Mouse (Mus musculus): Measurements from ENCODE around the gene Trim2.

Gene Trim2

DNA sequence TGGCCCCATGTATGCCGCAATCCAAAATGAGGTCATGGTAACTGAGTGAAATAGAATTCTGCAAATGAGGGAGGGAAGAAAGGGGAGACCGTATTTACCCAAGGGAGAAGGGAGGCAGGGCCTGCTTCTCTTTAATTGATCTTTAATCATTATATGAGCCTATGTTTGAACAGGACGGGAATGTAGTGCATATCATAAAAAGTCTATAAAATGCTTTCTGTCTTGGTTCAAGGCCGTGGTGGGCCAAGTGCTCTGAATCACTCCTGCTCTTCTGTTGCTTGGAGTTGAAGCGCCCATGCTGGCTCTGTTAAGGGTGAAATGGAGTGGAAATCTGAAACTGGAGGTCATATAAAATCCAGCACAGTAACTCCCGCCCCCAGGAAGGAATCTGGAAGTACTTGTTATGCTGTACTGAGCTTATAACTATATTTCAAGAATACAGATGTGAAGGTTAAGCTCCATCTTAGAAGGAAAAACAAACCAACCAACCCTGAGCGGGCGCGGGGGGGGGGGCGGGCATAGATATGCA is 48.6 kb downstream of the Trim2 start:
- no peak for DNase-seq (ENCODE audit: low read depth, low spot score)

DNA sequence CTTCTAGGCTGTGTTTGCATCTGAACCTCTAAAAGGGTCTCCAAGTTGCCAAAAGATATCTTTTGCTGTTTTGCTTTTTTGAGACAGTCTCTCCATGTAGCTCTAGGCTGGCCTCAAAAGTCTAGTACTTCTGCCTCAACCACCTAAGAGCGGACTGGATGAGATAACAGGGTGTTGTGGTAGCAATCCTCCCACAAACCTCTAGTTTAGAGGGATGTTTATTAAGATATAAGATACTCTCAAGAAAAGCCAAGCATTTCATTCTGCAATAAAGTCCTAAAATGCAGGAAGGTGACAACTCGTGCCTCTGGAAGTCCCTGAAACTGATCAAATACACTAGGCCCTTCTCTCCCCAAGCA is 52.2 kb downstream of the Trim2 start:
- no peak for DNase-seq (ENCODE audit: low read depth, low spot score)

DNA sequence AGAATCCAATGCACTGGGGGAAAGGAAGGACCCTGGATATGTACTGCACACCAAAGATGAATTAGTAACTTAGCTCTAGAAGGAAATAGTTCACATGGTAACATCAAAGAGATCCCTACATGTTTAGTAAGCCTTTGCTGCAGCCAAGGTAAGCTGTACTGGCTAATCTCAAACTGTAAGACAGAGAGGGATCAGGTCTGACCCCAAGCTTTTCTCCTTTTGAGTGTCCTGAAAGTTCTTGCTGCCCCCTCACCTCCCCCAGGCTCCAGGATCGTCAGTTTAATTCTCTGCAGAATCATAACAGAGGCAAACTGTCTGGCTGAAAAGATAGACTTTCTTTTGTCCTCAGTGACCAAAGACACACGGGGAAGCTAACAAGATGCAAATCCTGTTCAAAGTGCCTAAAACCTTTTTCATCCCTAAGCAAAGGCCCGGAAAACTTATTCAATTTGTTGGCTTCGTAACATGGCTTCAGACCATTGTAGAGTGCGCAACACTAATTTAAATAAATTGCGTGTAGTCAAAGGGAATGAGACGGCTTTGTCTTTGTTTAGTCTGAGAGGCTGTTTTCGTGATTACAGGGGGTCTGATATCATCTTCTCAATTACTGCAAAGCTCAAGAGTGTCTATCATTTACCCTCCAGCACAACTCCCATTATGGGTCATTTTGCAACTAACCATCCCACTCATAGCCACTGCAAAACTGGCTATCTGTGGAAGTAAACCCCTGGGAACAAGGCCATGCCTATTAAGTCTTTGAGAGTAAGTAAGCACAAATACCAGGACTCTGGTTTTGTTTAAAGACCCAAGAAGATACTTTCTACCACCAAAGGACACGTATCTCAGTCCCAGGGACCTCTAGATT is 52.8 kb downstream of the Trim2 start:
- no peak for DNase-seq (ENCODE audit: low read depth, low spot score)

DNA sequence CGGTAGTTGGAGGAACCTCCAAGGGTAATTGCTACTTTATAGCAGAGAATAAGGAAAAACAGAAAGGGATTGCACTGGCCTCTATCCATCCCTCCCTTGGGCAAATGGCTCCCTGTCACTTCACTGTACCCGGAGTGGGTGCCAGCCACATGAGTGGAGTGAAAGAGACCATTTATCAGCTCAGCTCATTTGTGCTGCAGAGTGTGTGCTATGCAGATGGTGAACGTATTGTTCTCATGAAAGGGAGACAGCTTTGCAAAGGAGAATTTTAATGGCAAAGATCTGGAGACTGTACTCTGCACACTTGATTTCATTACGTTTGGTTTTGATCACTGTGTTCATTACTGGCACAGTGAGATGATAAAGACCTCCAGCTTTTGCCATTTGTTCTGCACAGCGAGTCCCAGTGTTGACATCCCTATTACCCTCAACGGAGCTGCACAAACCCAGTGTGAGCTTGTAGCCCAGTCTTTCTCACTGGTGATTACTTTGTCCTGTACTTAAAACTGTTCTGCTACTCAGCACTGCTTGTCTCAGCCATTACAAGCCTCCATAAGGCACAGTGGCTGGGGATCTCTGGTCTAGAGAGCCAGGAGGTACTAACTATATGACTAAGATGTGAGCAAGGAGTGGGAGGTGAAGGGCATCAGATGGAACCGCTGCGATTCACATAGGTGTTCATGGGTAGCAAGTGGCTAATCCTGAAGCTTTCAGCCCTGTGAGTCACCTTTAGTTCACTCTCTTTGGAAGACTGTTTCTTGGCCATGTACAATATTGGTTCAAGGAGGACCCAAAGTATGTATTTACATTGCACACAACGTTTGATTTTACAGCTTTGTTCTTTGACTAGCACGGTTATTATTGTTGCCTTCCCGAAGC is 53.7 kb downstream of the Trim2 start:
- DNase-seq (ENCODE audit: low read depth, low spot score), result peak; percentile 88

DNA sequence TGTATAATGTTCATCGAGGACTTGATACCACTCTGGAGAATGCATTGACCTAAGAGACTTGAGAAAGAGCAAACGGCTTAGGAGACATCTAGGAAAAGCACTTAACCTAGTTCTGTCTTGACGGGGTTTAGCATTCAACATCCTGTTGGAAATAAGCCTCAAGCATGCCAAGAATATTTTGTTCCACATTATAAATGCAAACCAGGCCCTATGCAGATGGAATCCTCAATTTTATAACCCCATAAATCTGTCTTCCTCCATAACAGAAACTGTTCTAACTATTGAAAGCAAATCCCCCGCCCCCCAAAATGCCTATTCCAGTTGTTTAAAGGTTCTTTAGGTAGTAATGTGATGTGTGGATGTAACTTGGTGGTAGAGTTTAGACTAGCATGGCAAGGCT is 55.0 kb downstream of the Trim2 start:
- DNase-seq (ENCODE audit: low read depth, low spot score), result peak; percentile 38

DNA sequence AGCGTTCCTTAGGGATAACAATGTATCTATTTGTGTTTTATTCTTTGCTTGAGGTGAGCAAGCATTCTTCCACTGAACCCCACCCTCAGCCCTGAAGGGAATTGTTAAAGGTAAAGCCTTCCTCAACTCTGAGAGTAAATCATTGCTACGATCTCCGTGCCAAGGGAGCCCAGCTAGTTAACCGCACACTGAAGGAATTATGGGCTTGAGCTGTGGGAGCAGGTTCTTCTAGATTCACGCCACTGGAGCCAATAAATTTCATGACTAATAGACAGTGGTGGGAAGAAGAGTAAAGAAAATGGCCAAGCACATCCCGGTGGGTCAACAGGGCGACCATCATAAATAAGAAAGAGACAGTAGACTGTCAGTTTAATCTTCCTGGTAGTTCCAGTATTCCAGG is 56.4 kb downstream of the Trim2 start:
- DNase-seq (ENCODE audit: low read depth, low spot score), result no peak

DNA sequence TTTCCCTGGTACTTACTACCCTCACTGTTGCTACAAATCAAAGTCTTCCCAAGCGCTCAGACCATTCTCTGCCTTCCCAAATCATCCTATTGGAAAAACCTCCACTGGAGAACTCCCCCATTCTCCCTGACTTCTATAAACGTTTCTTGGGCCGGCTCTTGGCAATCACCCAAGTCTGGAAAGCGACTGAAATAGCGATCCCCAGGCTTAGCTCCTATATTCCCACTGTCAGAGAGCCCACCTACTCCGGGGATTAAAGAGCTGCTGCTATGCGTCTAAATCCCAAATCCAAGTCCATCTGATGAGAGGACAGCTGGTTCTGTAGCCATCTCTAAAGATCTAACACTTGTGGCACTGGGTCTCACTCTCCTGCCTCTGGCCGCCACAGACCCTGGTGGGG is 58.9 kb downstream of the Trim2 start:
- no peak for DNase-seq (ENCODE audit: low read depth, low spot score)

DNA sequence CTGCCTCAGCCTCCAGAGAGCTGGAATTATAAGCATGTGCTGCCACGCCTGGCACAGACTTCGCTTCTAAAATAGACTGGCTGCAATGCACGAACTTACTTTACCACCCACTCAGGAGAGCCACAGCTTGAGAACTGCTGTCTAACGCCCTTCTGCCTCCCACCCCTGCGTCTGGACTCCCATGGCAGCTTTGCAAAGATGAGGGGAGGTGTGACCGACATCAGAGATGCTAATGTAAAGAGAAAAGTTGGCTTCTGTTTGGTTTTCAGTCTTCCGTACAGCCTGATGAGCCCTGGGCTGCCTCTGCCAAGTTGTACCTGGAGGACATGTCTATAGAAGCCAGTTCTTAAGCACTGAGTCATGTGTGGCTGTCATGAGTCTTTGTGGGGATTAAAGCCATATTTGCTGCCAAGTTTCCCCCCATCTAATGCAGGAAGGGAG is 60.2 kb downstream of the Trim2 start:
- DNase-seq (ENCODE audit: low read depth, low spot score), result peak; percentile 95

DNA sequence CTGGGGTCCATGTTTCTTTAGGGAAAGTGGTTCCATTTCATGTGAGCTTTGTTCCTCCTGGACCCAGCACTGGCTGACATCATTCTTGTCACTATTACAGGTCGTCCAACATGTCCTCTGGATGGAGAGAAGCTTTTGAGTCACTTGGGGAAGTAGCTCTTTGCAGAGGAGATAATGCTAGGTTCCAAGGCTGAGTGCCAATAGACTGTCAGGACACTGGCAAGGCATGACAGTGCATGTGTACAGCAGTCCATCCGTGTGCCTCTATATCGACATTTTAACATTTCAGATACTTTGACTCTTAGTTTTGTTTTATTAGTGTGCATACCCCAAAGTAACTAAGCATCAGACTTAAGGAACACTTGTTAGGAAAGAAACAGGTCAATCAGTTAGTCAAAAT is 63.6 kb downstream of the Trim2 start:
- no peak for DNase-seq (ENCODE audit: low read depth, low spot score)

DNA sequence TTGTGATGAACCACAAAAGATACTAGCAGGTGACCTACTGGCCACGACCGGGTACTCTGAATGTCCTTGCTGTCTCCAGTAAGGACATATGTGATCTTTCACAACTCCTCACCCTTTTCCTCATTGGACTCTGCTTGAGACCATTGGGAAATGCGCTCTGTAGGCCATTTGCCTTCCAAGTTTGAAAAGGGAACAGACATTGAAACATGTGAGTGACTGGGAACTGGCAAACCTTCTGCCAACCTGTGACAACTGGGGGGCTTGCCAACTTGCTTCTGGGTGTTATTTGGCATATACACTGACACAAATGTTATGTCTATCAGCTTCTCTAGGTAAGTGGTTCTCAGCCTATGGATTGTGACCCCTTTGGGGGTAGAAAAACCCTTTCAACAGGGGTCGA is 64.2 kb downstream of the Trim2 start:
- peak; percentile 76 for DNase-seq (ENCODE audit: low read depth, low spot score)

DNA sequence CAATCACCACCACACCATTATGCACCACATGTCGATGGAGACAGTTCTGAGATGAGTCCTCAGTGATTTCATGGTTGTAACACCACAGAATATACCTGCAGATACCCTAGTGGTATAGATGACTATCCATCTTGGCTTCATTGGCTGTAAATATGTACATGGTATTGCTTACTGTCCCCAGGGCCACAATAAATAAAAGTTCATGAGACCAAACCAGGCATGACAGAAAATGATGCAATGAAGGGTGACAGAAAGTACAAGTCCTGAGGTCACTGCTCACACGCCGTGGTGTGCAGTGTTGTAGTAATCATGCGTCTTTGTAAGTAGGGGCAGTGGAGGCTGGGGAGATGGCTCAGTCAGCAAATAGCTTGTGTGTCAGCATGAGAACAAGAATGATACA is 65.6 kb downstream of the Trim2 start:
- no peak for DNase-seq (ENCODE audit: low read depth, low spot score)

DNA sequence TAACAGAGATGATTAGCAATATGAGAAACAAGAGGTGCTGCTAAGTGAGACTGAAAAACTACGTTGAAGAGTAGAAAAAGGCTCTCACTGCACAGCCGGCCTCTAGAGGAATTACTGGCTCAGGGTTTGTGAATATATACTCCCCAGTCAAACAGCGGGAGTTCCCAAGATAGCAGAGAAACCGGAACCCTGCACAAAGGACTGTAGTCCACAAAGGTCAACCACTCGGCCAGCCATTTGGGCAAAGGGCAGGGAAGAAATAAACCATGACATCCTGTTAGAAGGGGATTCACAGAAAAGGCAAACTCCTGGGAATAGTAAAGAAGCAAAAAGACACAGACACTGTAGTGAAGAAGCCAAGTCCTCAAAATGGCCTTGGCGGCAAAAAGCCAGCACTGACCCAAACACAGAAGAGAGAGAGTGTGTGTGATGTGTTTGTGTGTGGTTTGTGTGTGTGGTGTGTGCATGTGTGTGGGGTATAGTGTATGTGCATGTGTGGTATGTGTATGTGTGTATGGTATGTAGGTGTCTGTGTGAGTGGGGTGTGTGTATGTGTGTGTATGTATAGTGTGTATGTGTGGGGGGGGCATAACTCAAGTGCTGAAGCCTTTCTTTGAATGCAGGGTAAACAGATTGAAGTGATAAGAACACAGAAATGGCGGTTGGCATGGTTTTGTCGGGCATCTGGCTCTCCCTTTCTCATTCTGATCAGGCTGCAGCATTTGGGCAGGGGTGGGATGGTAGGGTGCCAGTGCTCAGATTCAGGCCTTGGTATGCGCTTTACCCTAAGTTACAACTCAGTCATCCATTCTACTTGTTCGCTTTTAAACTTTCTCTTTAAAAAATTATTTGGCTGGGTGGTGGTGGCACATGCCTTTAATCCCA is 71.0 kb downstream of the Trim2 start:
- DNase-seq (ENCODE audit: low read depth, low spot score), result no peak

DNA sequence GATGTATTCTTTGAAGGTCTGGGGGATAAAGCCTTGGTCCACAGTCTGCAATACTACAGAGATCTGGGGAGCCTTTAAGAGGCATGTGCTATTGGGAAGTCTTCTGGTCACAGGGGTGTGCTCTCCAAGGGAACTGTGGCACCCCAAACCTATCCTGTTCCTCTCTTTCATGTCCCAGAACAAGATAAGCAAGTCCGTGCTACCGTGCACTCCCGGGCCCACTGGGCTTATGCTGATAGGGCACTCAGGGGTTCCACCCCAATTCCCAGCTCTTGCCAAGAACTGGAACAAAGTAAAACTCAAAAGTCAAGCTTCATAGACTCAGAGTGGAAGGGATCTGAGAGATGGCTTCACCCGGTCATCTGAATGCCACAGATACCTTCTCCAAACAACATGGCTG is 72.1 kb downstream of the Trim2 start:
- DNase-seq (ENCODE audit: low read depth, low spot score), result no peak

DNA sequence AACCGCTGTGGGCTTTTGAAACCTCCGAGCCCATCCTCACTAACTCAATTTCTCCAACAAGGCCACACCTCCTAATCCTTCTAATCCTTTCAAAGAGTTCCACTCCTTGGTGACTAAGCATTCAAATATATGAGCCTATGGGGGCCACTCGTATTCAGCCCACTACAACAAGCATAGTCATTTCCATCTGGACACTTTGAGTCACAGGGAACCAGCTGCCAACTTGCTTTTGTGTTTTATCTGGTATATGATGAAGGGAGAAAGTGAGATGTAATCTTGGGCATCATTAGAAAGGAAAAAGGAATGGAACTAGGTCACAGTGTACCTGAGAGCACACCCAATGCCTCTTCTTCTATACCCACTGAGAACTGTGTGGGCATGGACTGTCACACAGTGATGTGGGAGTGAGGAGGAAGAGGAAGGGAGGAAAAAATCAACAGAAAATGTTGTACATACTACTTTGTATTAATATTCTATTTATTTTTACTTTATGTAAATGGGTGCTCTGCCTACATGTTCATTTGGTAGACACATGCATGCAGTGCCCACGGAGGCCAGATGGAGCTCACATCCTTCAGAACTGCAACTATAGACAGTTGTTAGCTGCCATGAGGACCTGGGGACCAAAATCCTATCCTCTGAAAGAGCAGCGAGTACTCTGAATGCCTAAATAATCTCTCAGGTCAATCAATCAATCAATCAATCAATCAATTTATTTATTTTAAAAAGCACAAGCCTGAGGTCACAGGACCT is 72.8 kb downstream of the Trim2 start:
- DNase-seq (ENCODE audit: low read depth, low spot score), result peak; percentile 83

DNA sequence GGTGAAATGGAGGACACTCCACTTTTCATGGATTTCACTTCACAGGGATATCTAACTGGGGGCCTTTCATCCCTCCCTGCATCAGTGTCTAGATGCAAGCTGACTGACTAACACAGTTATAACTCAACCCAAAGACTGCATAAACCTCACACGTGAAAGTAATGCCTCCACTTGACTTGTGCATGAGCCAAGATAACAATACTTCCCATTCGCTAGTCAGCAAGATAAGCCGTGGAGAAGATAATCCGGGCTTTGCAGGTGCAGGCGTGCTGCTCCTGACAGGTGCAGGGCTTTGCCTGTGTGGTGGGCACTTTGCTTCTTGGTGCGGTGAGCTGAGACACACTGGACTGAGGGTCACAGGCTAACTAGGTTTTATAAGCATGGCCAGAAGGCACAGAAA is 74.4 kb downstream of the Trim2 start:
- no peak for DNase-seq (ENCODE audit: low read depth, low spot score)

DNA sequence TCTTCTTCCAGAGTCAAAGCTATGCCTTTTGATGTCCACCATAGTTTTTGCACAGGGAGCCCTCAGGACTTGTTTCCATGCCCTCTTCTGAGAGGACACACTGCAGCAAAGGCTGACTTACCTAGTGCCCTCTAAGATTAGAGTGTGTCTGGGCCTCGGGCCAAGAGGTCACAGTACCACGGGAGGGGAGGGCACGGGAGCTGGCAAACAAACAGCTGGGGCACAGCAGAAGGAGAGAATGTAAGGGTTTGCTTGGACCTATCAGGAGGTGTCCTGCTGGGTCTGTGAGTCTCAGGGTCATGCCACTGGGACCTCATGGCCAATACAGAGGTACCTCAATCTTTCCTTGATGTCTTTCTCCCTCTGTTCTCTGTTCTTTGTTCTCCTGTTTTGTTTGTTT is 75.7 kb downstream of the Trim2 start:
- no peak for DNase-seq (ENCODE audit: low read depth, low spot score)

DNA sequence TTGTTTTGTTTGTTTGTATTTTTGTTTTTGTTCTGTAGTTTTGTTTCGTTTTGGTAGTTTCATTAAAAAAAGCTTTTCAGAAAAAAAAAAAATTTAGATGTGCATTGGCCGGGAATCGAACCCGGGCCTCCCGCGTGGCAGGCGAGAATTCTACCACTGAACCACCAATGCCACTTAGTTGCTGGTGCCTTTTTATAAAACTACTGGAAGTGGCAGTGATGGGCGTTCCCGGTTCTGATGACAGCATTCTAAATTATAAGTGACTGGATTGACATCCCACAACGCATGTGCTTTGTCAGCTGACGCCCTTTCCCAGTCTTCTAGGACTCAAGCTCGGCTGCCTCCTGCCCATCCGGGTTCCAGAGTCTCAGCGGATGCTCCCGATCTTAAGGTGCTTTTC is 77.8 kb downstream of the Trim2 start:
- peak; percentile 55 for DNase-seq (ENCODE audit: low read depth, low spot score)

DNA sequence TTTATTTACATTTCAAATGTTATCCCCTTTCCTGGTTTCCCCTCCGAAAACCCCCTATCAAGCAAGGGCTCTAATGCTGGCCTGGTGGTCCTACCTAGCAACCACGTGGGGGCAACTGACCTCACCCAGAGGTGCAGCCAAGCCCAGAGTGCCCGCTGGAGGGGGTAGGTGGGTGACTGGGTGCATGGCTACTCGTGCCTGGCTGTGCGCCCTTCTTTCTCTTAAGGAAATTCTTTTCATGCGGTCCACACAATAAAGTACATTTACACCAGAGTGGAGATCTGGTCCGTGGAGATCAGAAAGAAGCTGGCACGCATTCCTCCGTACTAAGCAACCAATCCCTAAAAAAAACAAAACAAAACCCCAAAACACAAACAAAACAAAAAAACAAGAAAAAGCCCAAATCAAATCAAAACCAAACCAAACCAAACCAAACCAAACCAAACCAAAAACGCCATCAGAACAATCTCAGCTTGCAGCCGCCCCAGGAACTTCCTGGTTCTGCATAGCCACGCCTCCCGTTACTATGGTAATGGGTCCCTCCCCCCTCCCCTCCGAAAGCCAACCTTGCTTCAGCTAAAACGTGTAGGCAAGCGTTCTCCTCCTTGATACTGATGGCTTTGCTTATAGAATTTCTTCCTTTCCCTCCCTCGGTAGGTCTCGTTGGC is 78.3 kb downstream of the Trim2 start:
- peak; percentile 94 for DNase-seq (ENCODE audit: low read depth, low spot score)

DNA sequence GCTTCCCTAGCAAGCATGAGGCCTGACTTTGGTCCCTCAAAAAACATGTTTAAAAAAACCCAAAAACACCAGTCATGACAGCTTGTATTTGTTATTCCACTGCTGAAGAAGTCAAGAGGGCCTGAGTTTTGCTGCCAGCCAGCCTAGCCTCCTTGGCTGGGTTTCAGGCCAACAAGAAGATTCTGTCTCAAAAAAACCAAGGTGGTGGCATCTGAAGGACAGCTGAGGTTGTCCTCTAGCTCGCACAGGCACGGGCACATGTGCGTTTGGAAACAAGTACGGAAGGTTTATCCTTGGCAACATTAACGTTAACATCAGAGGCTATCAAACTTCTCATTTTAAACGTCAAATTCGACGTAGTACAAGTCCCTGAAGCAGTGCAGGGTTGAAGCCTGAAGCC is 79.0 kb downstream of the Trim2 start:
- no peak for DNase-seq (ENCODE audit: low read depth, low spot score)

DNA sequence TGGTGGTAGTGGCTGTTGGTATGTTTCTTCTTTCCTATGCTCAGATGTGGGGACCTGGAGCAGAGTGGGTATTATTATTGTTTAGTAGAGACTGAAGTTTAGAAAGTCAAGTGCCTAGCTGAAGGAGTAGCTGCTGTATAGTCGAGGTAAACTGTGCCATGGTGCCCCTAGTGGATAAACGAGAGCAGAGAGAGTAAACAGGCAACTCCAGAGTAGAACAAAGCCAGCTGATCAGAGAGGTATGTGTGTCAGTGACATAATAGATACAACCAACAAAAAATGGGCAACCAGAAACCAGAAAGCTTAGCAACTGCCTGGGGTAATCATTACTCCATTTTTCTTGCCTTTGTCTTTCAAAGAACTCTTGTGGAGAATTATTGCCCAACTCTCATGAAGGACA is 81.7 kb downstream of the Trim2 start:
- no peak for DNase-seq (ENCODE audit: low read depth, low spot score)
